In genomic region chr7:126274626-126275025, GRCm38 (mm10) we compare ENCODE assay signal across 9 mouse cellular contexts. TPM values are rescaled to one million over a fixed set of nuclear protein-coding genes. Genes with fewer than 3 reads are reported as not detected.
DNase-seq lines count a peak whose midpoint lies in the region; ATAC-seq lines count a peak whose summit lies in the region.
"Had no signal": no experiment of that assay in that cellular context is flagged by ENCODE, and none has a peak within 500 bp of the region (broad histone marks: within the 10 kb centered on the region; RNA-seq: fewer than 3 reads in every experiment).

No protein-coding gene starts in this region.

- H3K27me3 ChIP-seq in kidney, embryonic 15.5 days: no peaks in the 10 kb centered on the region
- H3K27me3 ChIP-seq in hindbrain, embryonic 14.5 days (ENCODE audit: control insufficient read depth, insufficient read depth, low read length): no peaks in the 10 kb centered on the region
- no peaks in the 10 kb centered on the region for H3K27me3 ChIP-seq in neural tube, embryonic 12.5 days (replicated peaks)

- intact Hi-C loops in left cerebral cortex, postnatal 10 days (cut with DNase I): no loop called here

- no peak for ATAC-seq in kidney, embryonic 15.5 days (replicated peaks; ENCODE audit: low FRiP score)
- no peak for ATAC-seq in hindbrain, embryonic 14.5 days (ENCODE audit: low FRiP score)
- no peak for ATAC-seq in neural tube, embryonic 12.5 days (ENCODE audit: low FRiP score, low read depth)

- H3K4me2 ChIP-seq in kidney, embryonic 15.5 days: peak overlapping the region; percentile 98
- H3K4me2 ChIP-seq in hindbrain, embryonic 14.5 days (replicated peaks): peak overlapping the region; percentile 99
- H3K4me2 ChIP-seq in neural tube, embryonic 12.5 days (replicated peaks): peak overlapping the region; percentile 94

- peaks cover 24% of the 10 kb centered on the region for H3K36me3 ChIP-seq in kidney, embryonic 15.5 days
- peaks cover 46% of the 10 kb centered on the region for H3K36me3 ChIP-seq in hindbrain, embryonic 14.5 days (replicated peaks; ENCODE audit: control insufficient read depth, insufficient read depth)
- H3K36me3 ChIP-seq in neural tube, embryonic 12.5 days: peaks cover 44% of the 10 kb centered on the region

- H3K9ac ChIP-seq in kidney, embryonic 15.5 days: peak overlapping the region; percentile 97; the same call in 1 of the 2 replicates
- H3K9ac ChIP-seq in hindbrain, embryonic 14.5 days: peak overlapping the region; percentile 100
- H3K9ac ChIP-seq in neural tube, embryonic 12.5 days: peak overlapping the region; percentile 100

- no peaks in the 10 kb centered on the region for H3K9me3 ChIP-seq in kidney, embryonic 15.5 days (replicated peaks)
- H3K9me3 ChIP-seq in hindbrain, embryonic 14.5 days (ENCODE audit: control insufficient read depth, low read length): no peaks in the 10 kb centered on the region
- H3K9me3 ChIP-seq in neural tube, embryonic 12.5 days: no peaks in the 10 kb centered on the region

- peak overlapping the region; percentile 97 for H3K4me3 ChIP-seq in kidney, embryonic 15.5 days (replicated peaks)
- H3K4me3 ChIP-seq in hindbrain, embryonic 14.5 days (replicated peaks; ENCODE audit: low read length): peak overlapping the region; percentile 98
- H3K4me3 ChIP-seq in neural tube, embryonic 12.5 days: peak overlapping the region; percentile 99

- peaks cover 68% of the 10 kb centered on the region for H3K4me1 ChIP-seq in kidney, embryonic 15.5 days
- peaks cover 59% of the 10 kb centered on the region for H3K4me1 ChIP-seq in hindbrain, embryonic 14.5 days (replicated peaks; ENCODE audit: control insufficient read depth, insufficient read depth, low read length)
- peaks cover 61% of the 10 kb centered on the region for H3K4me1 ChIP-seq in neural tube, embryonic 12.5 days

- H3K27ac ChIP-seq in kidney, embryonic 15.5 days: no peak overlapping the region
- peak overlapping the region; percentile 98 for H3K27ac ChIP-seq in hindbrain, embryonic 14.5 days
- H3K27ac ChIP-seq in neural tube, embryonic 12.5 days: no peak overlapping the region

- DNase-seq in kidney, postnatal 36 days: no peak
- peak; percentile 47 to 61 for DNase-seq in cerebellum, postnatal 36 days
- no peak for DNase-seq in hindbrain, embryonic 14.5 days (ENCODE audit: low spot score)
- DNase-seq in natural killer cell, adult 2 months (ENCODE audit: low spot score in 2 of 2): no peak
- DNase-seq in ovary, adult 18-20 months (ENCODE audit: low spot score): no peak
- DNase-seq in left cerebral cortex, postnatal 10 days (ENCODE audit: extremely low spot score in 1 of 2, low spot score in 2 of 2): no peak
- DNase-seq: kidney, postnatal 4 days had no signal

- 19% methylated on average over 4 of the region's 4 CpGs for WGBS in kidney, embryonic 15.5 days
- WGBS in hindbrain, embryonic 14.5 days: 8% methylated on average over 4 of the region's 4 CpGs
- WGBS in neural tube, embryonic 12.5 days: 5% methylated on average over 4 of the region's 4 CpGs

RNA-seq across cellular contexts. Expression of gene Sbk1, which starts 2.2 kb away (rescaled TPM):
- 31.5 and 33.1 TPM in 2 replicates for polyA plus RNA-seq in kidney, embryonic 15.5 days (2015; fragmentation: Nextera tagmentation; extraction: Ambion mirVana)
- polyA plus RNA-seq in hindbrain, embryonic 14.5 days (2014; fragmentation: Nextera tagmentation; extraction: Ambion mirVana): 290 and 319 TPM in 2 replicates
- polyA plus RNA-seq in neural tube, embryonic 12.5 days (2016; fragmentation: Nextera tagmentation; extraction: Ambion mirVana): 322 and 342 TPM in 2 replicates
- total RNA-seq in left cerebral cortex, postnatal 10 days (2021): 100 to 1,000 TPM; 142 to 147 TPM

Comparison
In these comparisons a context has a peak if more than half of its experiments do, and no peak if none do; other contexts are left out.
1. DNase-seq: peak in cerebellum, postnatal 36 days (2 of 2); none in kidney, postnatal 36 days (0 of 2), hindbrain, embryonic 14.5 days (single experiment), natural killer cell, adult 2 months (0 of 2), ovary, adult 18-20 months (single experiment) and left cerebral cortex, postnatal 10 days (0 of 2).
2. Peak in every context shown above with its lines, with median percentiles within 50 percentile points of each other: H3K4me2 ChIP-seq, H3K4me3 ChIP-seq and H3K9ac ChIP-seq.